Mouse (Mus musculus) embryonic facial prominence, embryonic 11.5 days (tissue): ENCODE measurements around the gene Etl4. TPM values are rescaled to one million over a fixed set of nuclear protein-coding genes. Genes with fewer than 3 reads are reported as not detected.

Experiments used
- ATAC-seq: fragments of 200-750 bp; cut with Nextera tagmentation; replicated peaks from 2 replicates; pipeline ENCODE4 v1.8.0; 2017; ENCODE audit warnings: low read depth; ENCODE audit not compliant: insufficient number of reproducible peaks, low FRiP score, low TSS enrichment
- DNase-seq: peaks from one replicate; pipeline ENCODE4 v3.0.0-alpha.2; 2015; ENCODE audit warnings: low spot score
- H3K27ac ChIP-seq: fragments of 300-500 bp; sonication (generic); replicated peaks from 2 replicates; pipeline ENCODE4 v1.5.1; 2014; ENCODE audit warnings: mild to moderate bottlenecking, low read depth, low read length, control low read depth
- H3K27me3 ChIP-seq: fragments of 300-500 bp; sonication (generic); 2 replicates; pipeline ENCODE4 v1.6.1; 2014; ENCODE audit warnings: mild to moderate bottlenecking, low read length, moderate library complexity, mixed read lengths; ENCODE audit not compliant: control insufficient read depth, insufficient read depth
- H3K36me3 ChIP-seq: fragments of 300-500 bp; sonication (generic); replicated peaks from 2 replicates; pipeline ENCODE4 v1.6.1; 2014; ENCODE audit warnings: low read depth, mild to moderate bottlenecking, low read length, moderate library complexity, mixed read lengths; ENCODE audit not compliant: control insufficient read depth, insufficient read depth
- H3K4me1 ChIP-seq: fragments of 300-500 bp; sonication (generic); 2 replicates; pipeline ENCODE4 v1.6.1; 2014; ENCODE audit warnings: low read length, mixed read lengths; ENCODE audit not compliant: control insufficient read depth, insufficient read depth
- H3K4me2 ChIP-seq: fragments of 300-500 bp; sonication (generic); 2 replicates; pipeline ENCODE4 v1.6.1; 2014; ENCODE audit warnings: low read depth, mild to moderate bottlenecking, control low read depth, low read length, moderate library complexity
- H3K4me3 ChIP-seq: fragments of 300-500 bp; sonication (generic); 2 replicates; pipeline ENCODE4 v1.5.1; 2014; ENCODE audit warnings: low read depth, low read length, control low read depth
- H3K9ac ChIP-seq: fragments of 300-500 bp; sonication (generic); replicated peaks from 2 replicates; pipeline ENCODE4 v1.6.1; 2014; ENCODE audit warnings: mild to moderate bottlenecking, control low read depth, low read length
- H3K9me3 ChIP-seq: fragments of 300-500 bp; sonication (generic); replicated peaks from 2 replicates; pipeline ENCODE4 v1.6.1; 2016; ENCODE audit warnings: mild to moderate bottlenecking, low read length, inconsistent platforms, mixed read lengths; ENCODE audit not compliant: control insufficient read depth
- WGBS: fragments of 180-500 bp; shearing (Covaris S2); extraction: QIAGEN DNeasy Blood & Tissue Kit; methylation state at CpG from one replicate; pipeline ENCODE4 v1.1.7; 2014; 5-methylcytosine and 5-hydroxymethylcytosine counted together
- microRNA-seq: library from miRNA; unstranded; fragments of <30 nt; microRNA quantifications from one replicate; pipeline ENCODE4, GENCODE M21; 2016; ENCODE audit warnings: borderline number of aligned reads
- polyA plus RNA-seq: library from polyadenylated mRNA; unstranded; fragments of >200 nt; fragmentation: Nextera tagmentation; extraction: Ambion mirVana; gene quantifications from 2 replicates; pipeline ENCODE4 v1.2.1, GENCODE M21; 2014

The Etl4 gene
- polyA plus RNA-seq, 1 experiment from 2014 or later: 23.5 TPM

DNA sequence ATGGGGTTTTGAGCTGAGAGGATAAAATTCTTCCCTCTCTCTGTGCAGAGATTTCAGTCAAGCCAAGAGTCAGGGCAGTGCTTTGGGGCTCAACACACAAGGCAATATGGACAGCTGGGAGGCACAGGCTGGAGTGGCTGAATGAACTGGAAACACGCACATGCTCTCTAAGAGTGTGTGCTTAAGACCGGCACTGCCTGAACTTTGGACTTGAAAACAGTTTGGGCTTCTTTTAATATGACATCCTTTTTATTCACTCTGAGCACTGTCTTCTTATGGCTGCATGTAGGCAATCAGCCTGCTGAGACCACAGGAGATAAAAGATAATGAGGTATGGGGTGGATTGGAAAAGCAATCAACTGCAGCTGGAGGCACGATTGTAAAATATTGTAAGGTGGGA, 921.3 kb downstream of the Etl4 start:
- DNase-seq (no peak), ATAC-seq (no peak)
- Histone ChIP-seq H3K9me3 (no peaks in the 10 kb centered on the region), H3K4me2 (no peak overlapping the region), H3K27me3 (no peaks in the 10 kb centered on the region), H3K4me3 (no peak overlapping the region), H3K27ac (no peak overlapping the region), H3K36me3 (no peaks in the 10 kb centered on the region), H3K4me1 (no peaks in the 10 kb centered on the region), H3K9ac (no peak overlapping the region)
- WGBS: 90% methylated on average over 3 of the region's 3 CpGs

DNA sequence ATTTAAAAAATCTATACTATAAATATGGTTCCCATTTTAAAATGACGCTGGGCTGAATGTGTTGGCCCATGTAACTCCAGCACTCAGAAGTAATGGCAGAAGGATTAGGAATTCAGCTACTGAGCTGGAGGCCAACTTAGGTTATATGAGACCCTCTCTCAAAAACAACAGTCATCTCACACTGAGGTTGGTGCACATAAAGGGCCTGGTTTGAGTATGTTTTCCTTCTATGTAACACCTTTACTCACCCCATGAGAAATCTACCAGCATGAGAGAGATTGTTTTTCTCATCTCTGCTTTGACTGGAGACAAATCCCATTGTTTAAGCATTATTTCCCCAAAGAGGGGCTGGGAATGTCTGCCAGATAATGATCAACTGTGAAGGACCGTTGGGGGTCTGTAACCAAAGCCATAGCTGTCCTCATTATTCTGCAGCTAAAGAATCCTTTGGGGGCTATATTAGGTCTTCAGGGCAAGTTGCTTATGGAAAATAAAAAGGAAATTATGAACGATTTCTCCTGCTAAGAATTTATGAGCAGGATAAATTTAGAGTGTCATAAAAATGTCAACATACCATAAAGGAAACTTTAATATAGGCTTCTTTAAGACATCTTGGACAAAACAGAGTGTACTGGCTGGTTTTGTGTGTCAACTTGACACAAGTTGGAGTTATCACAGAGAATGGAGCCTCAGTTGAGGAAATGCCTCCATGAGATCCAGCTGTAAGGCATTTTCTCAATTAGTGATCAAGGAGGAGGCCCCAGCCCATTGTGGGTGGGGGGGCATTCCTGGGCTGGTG, 922.2 kb downstream of the Etl4 start:
- DNase-seq (no peak), ATAC-seq (no peak)
- Histone ChIP-seq H3K9ac (no peak overlapping the region), H3K27ac (no peak overlapping the region), H3K36me3 (no peaks in the 10 kb centered on the region), H3K27me3 (no peaks in the 10 kb centered on the region), H3K4me1 (no peaks in the 10 kb centered on the region), H3K9me3 (no peaks in the 10 kb centered on the region), H3K4me2 (no peak overlapping the region), H3K4me3 (no peak overlapping the region)
- 76% methylated on average over 3 of the region's 3 CpGs for WGBS

DNA sequence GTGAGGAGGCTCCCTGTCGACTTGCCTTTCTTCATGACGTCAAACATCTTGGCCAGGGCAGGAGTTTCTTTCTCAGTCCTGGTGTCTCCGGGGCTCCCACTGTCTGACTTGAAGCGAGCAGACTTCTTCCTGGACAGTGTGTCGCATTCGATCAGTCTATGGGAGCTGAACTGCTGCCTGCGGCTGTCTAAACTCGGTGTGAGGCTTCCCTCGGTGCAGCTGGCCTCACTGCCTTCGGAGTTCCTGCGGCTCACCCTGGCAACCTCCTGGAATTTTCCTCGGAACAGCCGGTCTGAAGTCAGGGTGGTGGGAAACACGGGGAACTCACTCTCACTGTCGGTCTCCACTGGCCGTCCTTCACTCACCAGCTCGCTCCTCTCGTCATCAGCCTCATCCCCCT, 939.8 kb downstream of the Etl4 start:
- Histone ChIP-seq H3K27ac (no peak overlapping the region), H3K4me3 (no peak overlapping the region), H3K36me3 (peaks cover 5% of the 10 kb centered on the region), H3K4me1 (no peaks in the 10 kb centered on the region), H3K9me3 (no peaks in the 10 kb centered on the region), H3K4me2 (no peak overlapping the region), H3K27me3 (no peaks in the 10 kb centered on the region), H3K9ac (no peak overlapping the region)
- no peak for DNase-seq
- ATAC-seq: no peak
- WGBS: 84% methylated on average over 18 of the region's 18 CpGs

Small RNA genes lying within 50 kb of the gene (microRNA-seq; reads per million reads assigned to microRNA genes)
- gene Gm44457: not detected
